ENCODE assay signal across 26 mouse cellular contexts in the genomic region with DNA sequence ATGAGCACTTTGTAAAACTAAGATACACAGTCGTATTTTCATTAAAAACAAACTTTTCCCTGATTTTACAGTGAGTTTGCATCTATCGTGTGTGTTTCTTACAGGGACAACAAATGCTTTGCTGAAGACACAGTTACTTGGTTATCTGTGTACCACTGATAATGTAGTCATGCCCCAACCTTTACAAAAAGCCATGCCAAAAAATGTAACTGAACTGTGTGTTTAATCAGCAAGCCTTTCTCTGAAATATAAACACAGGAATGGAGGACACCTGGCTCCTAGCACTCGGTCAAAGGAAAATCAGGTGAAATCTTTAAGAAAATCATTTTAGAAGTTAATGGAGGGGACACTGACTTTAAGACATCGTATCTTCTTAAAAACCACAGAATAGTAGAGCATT.
"Had no signal": no experiment of that assay in that cellular context is flagged by ENCODE, and none has a peak within 500 bp of the region (broad histone marks: within the 10 kb centered on the region; RNA-seq: fewer than 3 reads in every experiment).

No protein-coding gene starts in this region.

- H3K27ac ChIP-seq: heart, embryonic 10.5 days; hindbrain, embryonic 10.5 days; hindbrain, embryonic 12.5 days; hindbrain, embryonic 14.5 days; kidney, embryonic 15.5 days; kidney, postnatal 0 days; left cerebral cortex, adult 2 months; limb, embryonic 10.5 days; limb, embryonic 12.5 days had no signal

- H3K27me3 ChIP-seq: heart, embryonic 12.5 days; hindbrain, embryonic 12.5 days; kidney, embryonic 15.5 days; limb, embryonic 12.5 days had no signal

- H3K9me3 ChIP-seq: heart, embryonic 10.5 days; heart, embryonic 12.5 days; hindbrain, embryonic 10.5 days; hindbrain, embryonic 12.5 days; kidney, embryonic 15.5 days; limb, embryonic 10.5 days; limb, embryonic 12.5 days had no signal

- H3K4me3 ChIP-seq: heart, adult 2 months; heart, embryonic 10.5 days; heart, embryonic 12.5 days; hindbrain, embryonic 10.5 days; hindbrain, embryonic 12.5 days; kidney, embryonic 15.5 days; left cerebral cortex, adult 2 months; limb, embryonic 10.5 days; limb, embryonic 12.5 days had no signal

- DNase-seq: gastrocnemius, postnatal 14 days; gastrocnemius, postnatal 36 days; heart, adult 11 months; heart, adult 2 months; kidney, adult 11 months; kidney, adult 2 months; kidney, adult 9 months; kidney, postnatal 14 days; kidney, postnatal 36 days; layer of hippocampus, adult 9-11 months; layer of hippocampus, postnatal 36 days; liver had no signal

- H3K36me3 ChIP-seq: heart, embryonic 10.5 days; heart, embryonic 12.5 days; hindbrain, embryonic 10.5 days; hindbrain, embryonic 12.5 days; kidney, embryonic 15.5 days; limb, embryonic 10.5 days; limb, embryonic 12.5 days had no signal

- H3K4me1 ChIP-seq: heart, embryonic 10.5 days; hindbrain, embryonic 10.5 days; hindbrain, embryonic 12.5 days; kidney, embryonic 15.5 days; limb, embryonic 10.5 days; limb, embryonic 12.5 days had no signal

- H3K9ac ChIP-seq: hindbrain, embryonic 12.5 days; hindbrain, embryonic 14.5 days; kidney, embryonic 15.5 days; limb, embryonic 12.5 days had no signal

- H3K4me2 ChIP-seq: heart, embryonic 12.5 days; hindbrain, embryonic 12.5 days; hindbrain, embryonic 14.5 days; kidney, embryonic 15.5 days; limb, embryonic 12.5 days; liver, embryonic 11.5 days had no signal

- ATAC-seq: hindbrain, embryonic 16.5 days; inflammation-experienced regulatory T-cells, adult 6 months; intestine, embryonic 16.5 days had no signal
